16 mouse cellular contexts compared by ENCODE assay signal in genomic region chr5:35536271-35536670, GRCm38 (mm10). TPM values are rescaled to one million over a fixed set of nuclear protein-coding genes. Genes with fewer than 3 reads are reported as not detected.
A peak's percentile ranks its signal among the peaks of the same experiment; 100 is the strongest.
DNase-seq lines count a peak whose midpoint lies in the region; ATAC-seq and TF ChIP-seq lines count a peak whose summit lies in the region.
"Had no signal": no experiment of that assay in that cellular context is flagged by ENCODE, and none has a peak within 500 bp of the region (broad histone marks: within the 10 kb centered on the region; RNA-seq: fewer than 3 reads in every experiment).

No protein-coding gene starts in this region.

- no peaks in the 10 kb centered on the region for H3K9me3 ChIP-seq in embryonic facial prominence, embryonic 11.5 days (replicated peaks; ENCODE audit: control insufficient read depth, low read length)
- 0 out of 2 replicates have a peak, but pooled peaks cover 2% of the 10 kb centered on the region for H3K9me3 ChIP-seq in embryonic facial prominence, embryonic 10.5 days
- no peaks in the 10 kb centered on the region for H3K9me3 ChIP-seq in liver, embryonic 14.5 days (ENCODE audit: control insufficient read depth, low read length)
- no peaks in the 10 kb centered on the region for H3K9me3 ChIP-seq in liver, embryonic 11.5 days (ENCODE audit: control insufficient read depth, low read length)
- no peaks in the 10 kb centered on the region for H3K9me3 ChIP-seq in MEL (replicated peaks; ENCODE audit: insufficient read depth, low read length)
- H3K9me3 ChIP-seq: hindbrain, embryonic 15.5 days; midbrain, embryonic 10.5 days; neural tube, embryonic 12.5 days; stomach, embryonic 15.5 days had no signal

- no peak for ATAC-seq in embryonic facial prominence, embryonic 11.5 days (replicated peaks; ENCODE audit: insufficient number of reproducible peaks, low FRiP score, low TSS enrichment, low read depth)
- ATAC-seq in liver, embryonic 14.5 days (ENCODE audit: insufficient read depth), result no peak
- no peak for ATAC-seq in liver, embryonic 11.5 days (replicated peaks; ENCODE audit: low FRiP score)

- H3K79me2 ChIP-seq in MEL (ENCODE audit: control insufficient read depth, insufficient read depth, low read length, poor library complexity), result no peaks in the 10 kb centered on the region

- no peaks in the 10 kb centered on the region for H3K36me3 ChIP-seq in embryonic facial prominence, embryonic 11.5 days (replicated peaks; ENCODE audit: control insufficient read depth, insufficient read depth, low read depth, low read length)
- H3K36me3 ChIP-seq in embryonic facial prominence, embryonic 10.5 days (replicated peaks), result no peaks in the 10 kb centered on the region
- H3K36me3 ChIP-seq in liver, embryonic 14.5 days (replicated peaks; ENCODE audit: control insufficient read depth, insufficient read depth, low read depth), result no peaks in the 10 kb centered on the region
- H3K36me3 ChIP-seq in liver, embryonic 11.5 days (ENCODE audit: control insufficient read depth, insufficient read depth, low read length), result no peaks in the 10 kb centered on the region
- H3K36me3 ChIP-seq in MEL (ENCODE audit: control insufficient read depth in 1 of 2, insufficient read depth in 2 of 2, low read length in 2 of 2), result no peaks in the 10 kb centered on the region
- H3K36me3 ChIP-seq: hindbrain, embryonic 15.5 days; midbrain, embryonic 10.5 days; neural tube, embryonic 12.5 days; stomach, embryonic 15.5 days had no signal

- no peaks in the 10 kb centered on the region for H3K4me1 ChIP-seq in embryonic facial prominence, embryonic 11.5 days (ENCODE audit: control insufficient read depth, insufficient read depth, low read length)
- peaks cover 21% of the 10 kb centered on the region for H3K4me1 ChIP-seq in embryonic facial prominence, embryonic 10.5 days
- 0 out of 4 replicates have a peak, but pooled peaks cover 0 to under 1% of the 10 kb centered on the region in 2 experiments for H3K4me1 ChIP-seq in liver, embryonic 14.5 days (replicated peaks; ENCODE audit: control insufficient read depth in 2 of 2, insufficient read depth in 2 of 2, low read length in 1 of 2)
- no peaks in the 10 kb centered on the region; the same call in 1 of the 2 replicates for H3K4me1 ChIP-seq in liver, embryonic 11.5 days (replicated peaks; ENCODE audit: control insufficient read depth, insufficient read depth, low read length)
- H3K4me1 ChIP-seq in MEL (ENCODE audit: control insufficient read depth in 1 of 2, insufficient read depth in 2 of 2, low read length in 2 of 2), result no peaks in the 10 kb centered on the region
- H3K4me1 ChIP-seq: midbrain, embryonic 10.5 days; neural tube, embryonic 12.5 days had no signal

- no peak for TF ChIP-seq POLR2A in MEL (IDR thresholded peaks at IDR 0.05; ENCODE audit: control insufficient read depth in 1 of 2, insufficient read depth in 1 of 2, low read depth in 1 of 2, low read length in 2 of 2, poor library complexity in 1 of 2)

- H3K9ac ChIP-seq in embryonic facial prominence, embryonic 11.5 days (replicated peaks; ENCODE audit: low read length), result no peak overlapping the region
- H3K9ac ChIP-seq in liver, embryonic 14.5 days (replicated peaks), result no peak overlapping the region
- H3K9ac ChIP-seq in liver, embryonic 11.5 days (ENCODE audit: low read depth, low read length), result no peak overlapping the region
- no peak overlapping the region for H3K9ac ChIP-seq in MEL (ENCODE audit: control insufficient read depth, low read depth, low read length, poor library complexity, severe bottlenecking)
- H3K9ac ChIP-seq: hindbrain, embryonic 15.5 days; neural tube, embryonic 12.5 days; stomach, embryonic 15.5 days had no signal

- no peak overlapping the region for H3K4me2 ChIP-seq in embryonic facial prominence, embryonic 11.5 days (ENCODE audit: low read depth, low read length)
- H3K4me2 ChIP-seq in liver, embryonic 14.5 days (ENCODE audit: low read depth), result no peak overlapping the region
- H3K4me2 ChIP-seq in liver, embryonic 11.5 days, result no peak overlapping the region
- H3K4me2 ChIP-seq: hindbrain, embryonic 15.5 days; neural tube, embryonic 12.5 days; stomach, embryonic 15.5 days had no signal

- TF ChIP-seq RAD21 in MEL (IDR thresholded peaks at IDR 0.05; ENCODE audit: low read depth, low read length), result no peak

- no peak overlapping the region for H3K4me3 ChIP-seq in embryonic facial prominence, embryonic 11.5 days (ENCODE audit: low read depth, low read length)
- no peak overlapping the region for H3K4me3 ChIP-seq in embryonic facial prominence, embryonic 10.5 days
- no peak overlapping the region for H3K4me3 ChIP-seq in liver, embryonic 14.5 days (ENCODE audit: insufficient read depth in 1 of 2, low read depth in 2 of 2, low read length in 2 of 2)
- no peak overlapping the region for H3K4me3 ChIP-seq in liver, embryonic 11.5 days (ENCODE audit: low read depth, low read length)
- no peak overlapping the region for H3K4me3 ChIP-seq in MEL (ENCODE audit: control insufficient read depth in 1 of 2, insufficient read depth in 1 of 2, low read depth in 2 of 2, low read length in 2 of 2)
- H3K4me3 ChIP-seq: hindbrain, embryonic 15.5 days; midbrain, embryonic 10.5 days; neural tube, embryonic 12.5 days; stomach, embryonic 15.5 days had no signal

- no peaks in the 10 kb centered on the region for H3K27me3 ChIP-seq in embryonic facial prominence, embryonic 11.5 days (ENCODE audit: control insufficient read depth, insufficient read depth, low read length)
- H3K27me3 ChIP-seq in embryonic facial prominence, embryonic 10.5 days (replicated peaks; ENCODE audit: low read depth, poor library complexity, severe bottlenecking), result no peaks in the 10 kb centered on the region
- H3K27me3 ChIP-seq in liver, embryonic 14.5 days (ENCODE audit: control insufficient read depth, insufficient read depth, low read length), result no peaks in the 10 kb centered on the region
- no peaks in the 10 kb centered on the region for H3K27me3 ChIP-seq in liver, embryonic 11.5 days (replicated peaks; ENCODE audit: control insufficient read depth, insufficient read depth, low read length)
- no peaks in the 10 kb centered on the region for H3K27me3 ChIP-seq in MEL (ENCODE audit: control insufficient read depth in 1 of 2, insufficient read depth in 2 of 2, low read length in 2 of 2)
- H3K27me3 ChIP-seq: hindbrain, embryonic 15.5 days; neural tube, embryonic 12.5 days; stomach, embryonic 15.5 days had no signal

- WGBS in embryonic facial prominence, embryonic 11.5 days, result 69% methylated on average over 3 of the region's 3 CpGs
- WGBS in embryonic facial prominence, embryonic 10.5 days, result 64% methylated on average over 3 of the region's 3 CpGs
- WGBS in liver, embryonic 14.5 days (ENCODE audit: insufficient replicate concordance), result 55% methylated on average over 3 of the region's 3 CpGs
- WGBS in liver, embryonic 11.5 days, result 60% methylated on average over 3 of the region's 3 CpGs

- H3K27ac ChIP-seq in embryonic facial prominence, embryonic 11.5 days (replicated peaks; ENCODE audit: low read depth, low read length), result no peak overlapping the region
- no peak overlapping the region for H3K27ac ChIP-seq in embryonic facial prominence, embryonic 10.5 days (replicated peaks)
- H3K27ac ChIP-seq in liver, embryonic 14.5 days, result no peak overlapping the region
- no peak overlapping the region for H3K27ac ChIP-seq in liver, embryonic 11.5 days (ENCODE audit: low read depth, low read length)
- no peak overlapping the region for H3K27ac ChIP-seq in MEL (ENCODE audit: control insufficient read depth, low read depth, low read length)
- H3K27ac ChIP-seq: hindbrain, embryonic 15.5 days; midbrain, embryonic 10.5 days; neural tube, embryonic 12.5 days; stomach, embryonic 15.5 days had no signal

- TF ChIP-seq EP300 in liver, embryonic 14.5 days (IDR thresholded peaks at IDR 0.05; ENCODE audit: low read depth), result no peak
- TF ChIP-seq EP300 in MEL (IDR thresholded peaks at IDR 0.05; ENCODE audit: low read depth in 1 of 2, low read length in 2 of 2), result no peak

- DNase-seq in embryonic facial prominence, embryonic 11.5 days (ENCODE audit: low spot score), result peak; percentile 40
- no peak for DNase-seq in embryonic facial prominence, embryonic 10.5 days (ENCODE audit: low spot score)
- no peak for DNase-seq in liver, embryonic 14.5 days (ENCODE audit: low read depth in 3 of 3, low spot score in 3 of 3)
- no peak for DNase-seq in liver, embryonic 11.5 days (ENCODE audit: low spot score)
- DNase-seq in MEL (ENCODE audit: low read depth, low spot score), result peak; percentile 25
- peak; percentile 56 for DNase-seq in retina, embryonic 14.5 days (ENCODE audit: low spot score)
- no peak for DNase-seq in spleen, adult 12 weeks (ENCODE audit: low spot score)
- DNase-seq in urinary bladder, postnatal 36 days (ENCODE audit: low spot score in 2 of 2), result no peak
- DNase-seq: adrenal gland, adult 2 months; cerebellum, adult 2 months; kidney, postnatal 25 days; lung, adult 18-20 months had no signal

- peak; percentile 59 for TF ChIP-seq CTCF in liver, embryonic 14.5 days (IDR thresholded peaks at IDR 0.05; ENCODE audit: low read depth)
- TF ChIP-seq CTCF in MEL (IDR thresholded peaks at IDR 0.05 in 2 of 3, conservative IDR thresholded peaks at IDR 0.05 in 1 of 3; ENCODE audit: control insufficient read depth in 1 of 3, insufficient read depth in 1 of 3, low read depth in 2 of 3, low read length in 3 of 3, poor library complexity in 1 of 3, severe bottlenecking in 1 of 3), result peak; percentile 10 to 50 (median 31); a peak in 4 of 6 replicates

RNA-seq across cellular contexts. Expression of gene Cpz, which starts 10.8 kb away (rescaled TPM):
- 3.6 and 6.0 TPM in 2 replicates for polyA plus RNA-seq in embryonic facial prominence, embryonic 11.5 days (2014; fragmentation: Nextera tagmentation; extraction: Ambion mirVana)
- polyA plus RNA-seq in embryonic facial prominence, embryonic 10.5 days (2016; fragmentation: Nextera tagmentation; extraction: Ambion mirVana), result 7.1 and 7.6 TPM in 2 replicates
- 0.58 and 0.89 TPM in 2 replicates for polyA plus RNA-seq in liver, embryonic 14.5 days (2012; rRNA removed)
- polyA plus RNA-seq in liver, embryonic 14.5 days (2014; fragmentation: Nextera tagmentation; extraction: Ambion mirVana), result 0.59 and 1.0 TPM in 2 replicates
- polyA plus RNA-seq in liver, embryonic 11.5 days (2014; fragmentation: Nextera tagmentation; extraction: Ambion mirVana), result 3.9 and 4.0 TPM in 2 replicates
- total RNA-seq in MEL (2012; rRNA removed), result not detected in 2 replicates
- polyA plus RNA-seq in MEL (2012; ENCODE audit: insufficient read depth in 1 of 2, insufficient read length in 2 of 2, low read depth in 1 of 2, low replicate concordance in 2 of 2, missing spikeins in 1 of 2), result under 1 TPM in 1 of 2 experiments, not detected in 1; 0.10 TPM

RNA-seq across cellular contexts. Expression of gene Trmt44, which starts 38.6 kb away (rescaled TPM):
- polyA plus RNA-seq in embryonic facial prominence, embryonic 11.5 days (2014; fragmentation: Nextera tagmentation; extraction: Ambion mirVana), result 6.9 and 7.9 TPM in 2 replicates
- 10.0 and 10.2 TPM in 2 replicates for polyA plus RNA-seq in embryonic facial prominence, embryonic 10.5 days (2016; fragmentation: Nextera tagmentation; extraction: Ambion mirVana)
- polyA plus RNA-seq in liver, embryonic 14.5 days (2012; rRNA removed), result 1.5 and 2.0 TPM in 2 replicates
- polyA plus RNA-seq in liver, embryonic 14.5 days (2014; fragmentation: Nextera tagmentation; extraction: Ambion mirVana), result 1.8 and 2.3 TPM in 2 replicates
- polyA plus RNA-seq in liver, embryonic 11.5 days (2014; fragmentation: Nextera tagmentation; extraction: Ambion mirVana), result 7.8 and 9.2 TPM in 2 replicates
- 13.1 and 16.6 TPM in 2 replicates for total RNA-seq in MEL (2012; rRNA removed)
- 10 to 100 TPM in 1 of 2 experiments, not detected in 1; 14.3 TPM for polyA plus RNA-seq in MEL (2012; ENCODE audit: insufficient read depth in 1 of 2, insufficient read length in 2 of 2, low read depth in 1 of 2, low replicate concordance in 2 of 2, missing spikeins in 1 of 2)

RNA-seq across cellular contexts. Expression of gene Acox3, which starts 46.6 kb away (rescaled TPM):
- 10.5 and 10.9 TPM in 2 replicates for polyA plus RNA-seq in embryonic facial prominence, embryonic 11.5 days (2014; fragmentation: Nextera tagmentation; extraction: Ambion mirVana)
- polyA plus RNA-seq in embryonic facial prominence, embryonic 10.5 days (2016; fragmentation: Nextera tagmentation; extraction: Ambion mirVana), result 10.9 and 11.0 TPM in 2 replicates
- 3.4 and 3.6 TPM in 2 replicates for polyA plus RNA-seq in liver, embryonic 14.5 days (2012; rRNA removed)
- 2.5 and 3.2 TPM in 2 replicates for polyA plus RNA-seq in liver, embryonic 14.5 days (2014; fragmentation: Nextera tagmentation; extraction: Ambion mirVana)
- polyA plus RNA-seq in liver, embryonic 11.5 days (2014; fragmentation: Nextera tagmentation; extraction: Ambion mirVana), result 6.5 and 6.7 TPM in 2 replicates
- total RNA-seq in MEL (2012; rRNA removed), result 3.9 and 6.5 TPM in 2 replicates
- polyA plus RNA-seq in MEL (2012; ENCODE audit: insufficient read depth in 1 of 2, insufficient read length in 2 of 2, low read depth in 1 of 2, low replicate concordance in 2 of 2, missing spikeins in 1 of 2), result 10 to 100 TPM in 1 of 2 experiments, not detected in 1; 11.4 TPM

Comparison
In these comparisons a context has a peak if more than half of its experiments do, and no peak if none do; other contexts are left out.
1. DNase-seq: peak in embryonic facial prominence, embryonic 11.5 days (single experiment), MEL (single experiment) and retina, embryonic 14.5 days (single experiment); none in embryonic facial prominence, embryonic 10.5 days (single experiment), liver, embryonic 14.5 days (0 of 3), liver, embryonic 11.5 days (single experiment), spleen, adult 12 weeks (single experiment) and urinary bladder, postnatal 36 days (0 of 2).